Mouse (Mus musculus) embryo, embryonic 10 days (tissue): ENCODE data around the gene Chek2.

Source experiments
- DNase-seq: peaks from one replicate; pipeline ENCODE4 v3.0.0-alpha.2; 2015; ENCODE audit warnings: low spot score

Chek2 gene

GRCm38 (mm10) chr5:110898785-110899184 lies 59.0 kb downstream of the Chek2 start:
- no peak for DNase-seq

- no peak for DNase-seq
Observed at GRCm38 (mm10) chr5:110900331-110900730, 60.6 kb downstream of the Chek2 start.

- no peak for DNase-seq
Observed at GRCm38 (mm10) chr5:110906708-110907107, 66.9 kb downstream of the Chek2 start.

GRCm38 (mm10) chr5:110908879-110909278 lies 69.1 kb downstream of the Chek2 start:
- no peak for DNase-seq

- no peak for DNase-seq
Observed at GRCm38 (mm10) chr5:110909955-110910589, 70.3 kb downstream of the Chek2 start.

- DNase-seq: no peak
Observed at GRCm38 (mm10) chr5:110914859-110915258, 75.1 kb downstream of the Chek2 start.

- DNase-seq: no peak
Observed at GRCm38 (mm10) chr5:110916241-110916640, 76.5 kb downstream of the Chek2 start.

GRCm38 (mm10) chr5:110919541-110919940 lies 79.8 kb downstream of the Chek2 start:
- DNase-seq: no peak

- peak; percentile 12 for DNase-seq
Observed at GRCm38 (mm10) chr5:110923336-110923735, 83.6 kb downstream of the Chek2 start.
